Mouse (Mus musculus): Measurements from ENCODE around the gene Exoc6b. TPM values are rescaled to one million over a fixed set of nuclear protein-coding genes. Genes with fewer than 3 reads are reported as not detected.

Gene Exoc6b
- polyA plus RNA-seq, 1 experiment: 7.7 TPM

GRCm38 (mm10) chr6:84746193-84746846 lies 323.0 kb downstream of the Exoc6b start:
- H3K27me3 ChIP-seq (ENCODE audit: control insufficient read depth, insufficient read depth, insufficient read length): no peaks in the 10 kb centered on the region
- no peaks in the 10 kb centered on the region for H3K79me2 ChIP-seq (ENCODE audit: control insufficient read depth, insufficient read depth)
- no peak overlapping the region for H3ac ChIP-seq (ENCODE audit: control insufficient read depth, insufficient read length, low read depth)
- TF ChIP-seq MYOD1 (IDR thresholded peaks at IDR 0.05; ENCODE audit: control insufficient read depth, insufficient read length, low read depth): no peak
- no peak for TF ChIP-seq MAX (IDR thresholded peaks at IDR 0.05)
- TF ChIP-seq MYOG (IDR thresholded peaks at IDR 0.05; ENCODE audit: control insufficient read depth, extremely low read depth, insufficient read length): no peak
- no peak for TF ChIP-seq FOSL1 (IDR thresholded peaks at IDR 0.05; ENCODE audit: insufficient read depth, low read length, poor library complexity, severe bottlenecking)
- no peak for TF ChIP-seq CEBPB (IDR thresholded peaks at IDR 0.05; ENCODE audit: low read depth)
- no peak for TF ChIP-seq CTCF (IDR thresholded peaks at IDR 0.05; ENCODE audit: control insufficient read depth, insufficient read depth, insufficient read length)
- no peak for TF ChIP-seq USF1 (IDR thresholded peaks at IDR 0.05; ENCODE audit: low read depth)
- no peak overlapping the region for H3K4me3 ChIP-seq (ENCODE audit: insufficient read depth, poor library complexity, severe bottlenecking)
- H3K36me3 ChIP-seq (ENCODE audit: control insufficient read depth, insufficient read depth): no peaks in the 10 kb centered on the region
- H3K79me3 ChIP-seq (ENCODE audit: low read depth): no peaks in the 10 kb centered on the region

GRCm38 (mm10) chr6:84745570-84745969 lies 323.7 kb downstream of the Exoc6b start:
- H3K79me3 ChIP-seq (ENCODE audit: low read depth): no peaks in the 10 kb centered on the region
- H3K4me3 ChIP-seq (ENCODE audit: insufficient read depth, poor library complexity, severe bottlenecking): no peak overlapping the region
- no peaks in the 10 kb centered on the region for H3K27me3 ChIP-seq (ENCODE audit: control insufficient read depth, insufficient read depth, insufficient read length)
- no peak for TF ChIP-seq MYOG (IDR thresholded peaks at IDR 0.05; ENCODE audit: control insufficient read depth, extremely low read depth, insufficient read length)
- TF ChIP-seq FOSL1 (IDR thresholded peaks at IDR 0.05; ENCODE audit: insufficient read depth, low read length, poor library complexity, severe bottlenecking): no peak
- TF ChIP-seq CEBPB (IDR thresholded peaks at IDR 0.05; ENCODE audit: low read depth): no peak
- TF ChIP-seq MYOD1 (IDR thresholded peaks at IDR 0.05; ENCODE audit: control insufficient read depth, insufficient read length, low read depth): no peak
- TF ChIP-seq USF1 (IDR thresholded peaks at IDR 0.05; ENCODE audit: low read depth): no peak
- no peak for TF ChIP-seq MAX (IDR thresholded peaks at IDR 0.05)
- TF ChIP-seq CTCF (IDR thresholded peaks at IDR 0.05; ENCODE audit: control insufficient read depth, insufficient read depth, insufficient read length): no peak
- H3K79me2 ChIP-seq (ENCODE audit: control insufficient read depth, insufficient read depth): no peaks in the 10 kb centered on the region
- no peaks in the 10 kb centered on the region for H3K36me3 ChIP-seq (ENCODE audit: control insufficient read depth, insufficient read depth)
- no peak overlapping the region for H3ac ChIP-seq (ENCODE audit: control insufficient read depth, insufficient read length, low read depth)

- Histone ChIP-seq H3K27me3 (ENCODE audit: control insufficient read depth, insufficient read depth, insufficient read length) (no peaks in the 10 kb centered on the region), H3ac (ENCODE audit: control insufficient read depth, insufficient read length, low read depth) (no peak overlapping the region), H3K4me3 (ENCODE audit: insufficient read depth, poor library complexity, severe bottlenecking) (no peak overlapping the region), H3K79me2 (ENCODE audit: control insufficient read depth, insufficient read depth) (no peaks in the 10 kb centered on the region), H3K79me3 (ENCODE audit: low read depth) (no peaks in the 10 kb centered on the region), H3K36me3 (ENCODE audit: control insufficient read depth, insufficient read depth) (no peaks in the 10 kb centered on the region)
- no peak for TF ChIP-seq FOSL1 (IDR thresholded peaks at IDR 0.05; ENCODE audit: insufficient read depth, low read length, poor library complexity, severe bottlenecking)
- no peak for TF ChIP-seq MAX (IDR thresholded peaks at IDR 0.05)
- no peak for TF ChIP-seq CEBPB (IDR thresholded peaks at IDR 0.05; ENCODE audit: low read depth)
- TF ChIP-seq MYOD1 (IDR thresholded peaks at IDR 0.05; ENCODE audit: control insufficient read depth, insufficient read length, low read depth): no peak
- no peak for TF ChIP-seq USF1 (IDR thresholded peaks at IDR 0.05; ENCODE audit: low read depth)
- no peak for TF ChIP-seq MYOG (IDR thresholded peaks at IDR 0.05; ENCODE audit: control insufficient read depth, extremely low read depth, insufficient read length)
- no peak for TF ChIP-seq CTCF (IDR thresholded peaks at IDR 0.05; ENCODE audit: control insufficient read depth, insufficient read depth, insufficient read length)
Observed at GRCm38 (mm10) chr6:84742227-84742626, 327.1 kb downstream of the Exoc6b start.

GRCm38 (mm10) chr6:84736942-84737341 lies 332.4 kb downstream of the Exoc6b start:
- TF ChIP-seq MAX (IDR thresholded peaks at IDR 0.05): no peak
- TF ChIP-seq CTCF (IDR thresholded peaks at IDR 0.05; ENCODE audit: control insufficient read depth, insufficient read depth, insufficient read length): no peak
- no peak for TF ChIP-seq USF1 (IDR thresholded peaks at IDR 0.05; ENCODE audit: low read depth)
- no peak for TF ChIP-seq CEBPB (IDR thresholded peaks at IDR 0.05; ENCODE audit: low read depth)
- TF ChIP-seq FOSL1 (IDR thresholded peaks at IDR 0.05; ENCODE audit: insufficient read depth, low read length, poor library complexity, severe bottlenecking): no peak
- no peak for TF ChIP-seq MYOD1 (IDR thresholded peaks at IDR 0.05; ENCODE audit: control insufficient read depth, insufficient read length, low read depth)
- no peak for TF ChIP-seq MYOG (IDR thresholded peaks at IDR 0.05; ENCODE audit: control insufficient read depth, extremely low read depth, insufficient read length)
- Histone ChIP-seq H3K36me3 (ENCODE audit: control insufficient read depth, insufficient read depth) (no peaks in the 10 kb centered on the region), H3K79me3 (ENCODE audit: low read depth) (no peaks in the 10 kb centered on the region), H3ac (ENCODE audit: control insufficient read depth, insufficient read length, low read depth) (no peak overlapping the region), H3K79me2 (ENCODE audit: control insufficient read depth, insufficient read depth) (no peaks in the 10 kb centered on the region), H3K4me3 (ENCODE audit: insufficient read depth, poor library complexity, severe bottlenecking) (no peak overlapping the region), H3K27me3 (ENCODE audit: control insufficient read depth, insufficient read depth, insufficient read length) (no peaks in the 10 kb centered on the region)

- H3K79me3 ChIP-seq (ENCODE audit: low read depth): no peaks in the 10 kb centered on the region
- no peak overlapping the region for H3ac ChIP-seq (ENCODE audit: control insufficient read depth, insufficient read length, low read depth)
- H3K79me2 ChIP-seq (ENCODE audit: control insufficient read depth, insufficient read depth): no peaks in the 10 kb centered on the region
- no peaks in the 10 kb centered on the region for H3K36me3 ChIP-seq (ENCODE audit: control insufficient read depth, insufficient read depth)
- H3K27me3 ChIP-seq (ENCODE audit: control insufficient read depth, insufficient read depth, insufficient read length): no peaks in the 10 kb centered on the region
- no peak overlapping the region for H3K4me3 ChIP-seq (ENCODE audit: insufficient read depth, poor library complexity, severe bottlenecking)
- TF ChIP-seq MYOD1 (IDR thresholded peaks at IDR 0.05; ENCODE audit: control insufficient read depth, insufficient read length, low read depth) (no peak), CEBPB (IDR thresholded peaks at IDR 0.05; ENCODE audit: low read depth) (no peak), MYOG (IDR thresholded peaks at IDR 0.05; ENCODE audit: control insufficient read depth, extremely low read depth, insufficient read length) (no peak), USF1 (IDR thresholded peaks at IDR 0.05; ENCODE audit: low read depth) (no peak)
Observed at GRCm38 (mm10) chr6:84726876-84727275, 342.4 kb downstream of the Exoc6b start.

- H3ac ChIP-seq (ENCODE audit: control insufficient read depth, insufficient read length, low read depth): no peak overlapping the region
- TF ChIP-seq CEBPB (IDR thresholded peaks at IDR 0.05; ENCODE audit: low read depth) (no peak), USF1 (IDR thresholded peaks at IDR 0.05; ENCODE audit: low read depth) (no peak), MYOG (IDR thresholded peaks at IDR 0.05; ENCODE audit: control insufficient read depth, extremely low read depth, insufficient read length) (no peak), MAX (IDR thresholded peaks at IDR 0.05) (no peak), MYOD1 (IDR thresholded peaks at IDR 0.05; ENCODE audit: control insufficient read depth, insufficient read length, low read depth) (no peak), FOSL1 (IDR thresholded peaks at IDR 0.05; ENCODE audit: insufficient read depth, low read length, poor library complexity, severe bottlenecking) (no peak), CTCF (IDR thresholded peaks at IDR 0.05; ENCODE audit: control insufficient read depth, insufficient read depth, insufficient read length) (no peak)
- no peak overlapping the region for H3K4me3 ChIP-seq (ENCODE audit: insufficient read depth, poor library complexity, severe bottlenecking)
- H3K79me3 ChIP-seq (ENCODE audit: low read depth): no peaks in the 10 kb centered on the region
- H3K27me3 ChIP-seq (ENCODE audit: control insufficient read depth, insufficient read depth, insufficient read length): no peaks in the 10 kb centered on the region
- H3K79me2 ChIP-seq (ENCODE audit: control insufficient read depth, insufficient read depth): no peaks in the 10 kb centered on the region
- no peaks in the 10 kb centered on the region for H3K36me3 ChIP-seq (ENCODE audit: control insufficient read depth, insufficient read depth)
Observed at GRCm38 (mm10) chr6:84713171-84713570, 356.1 kb downstream of the Exoc6b start.
